Mouse (Mus musculus) cerebellum, adult 11 months (tissue): ENCODE measurements around the gene Nid2.

ENCODE experiments used
- DNase-seq: peaks from one replicate; pipeline ENCODE4 v3.0.0; 2022

Nid2 gene

GRCm38 (mm10) chr14:19746232-19746631 lies 4.8 kb upstream of the Nid2 start:
- DNase-seq = no peak

DNA sequence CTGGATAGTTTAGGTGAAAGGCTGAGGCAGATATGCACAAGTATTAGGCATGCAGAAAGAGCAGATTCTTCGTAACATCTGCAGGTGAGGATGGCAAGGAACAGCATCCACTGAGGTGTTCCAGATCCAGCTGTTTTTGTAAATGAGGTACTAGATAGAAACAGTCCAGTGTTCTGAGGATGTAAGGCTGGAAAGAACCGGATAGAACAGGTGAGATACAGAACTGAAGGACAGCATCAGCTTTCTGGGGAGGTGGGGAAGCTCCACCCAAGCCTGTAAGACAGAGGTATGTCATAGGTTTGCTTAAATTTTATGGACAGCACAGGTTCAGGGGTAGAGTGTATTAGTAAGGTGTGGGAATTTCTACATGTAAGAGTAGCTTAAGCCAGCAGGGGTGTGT lies 4.3 kb upstream of the Nid2 start:
- DNase-seq = no peak

GRCm38 (mm10) chr14:19749743-19750142 lies 1.3 kb upstream of the Nid2 start:
- DNase-seq = no peak

GRCm38 (mm10) chr14:19750411-19751024 lies 547 bp upstream of the Nid2 start:
- no peak for DNase-seq

DNA sequence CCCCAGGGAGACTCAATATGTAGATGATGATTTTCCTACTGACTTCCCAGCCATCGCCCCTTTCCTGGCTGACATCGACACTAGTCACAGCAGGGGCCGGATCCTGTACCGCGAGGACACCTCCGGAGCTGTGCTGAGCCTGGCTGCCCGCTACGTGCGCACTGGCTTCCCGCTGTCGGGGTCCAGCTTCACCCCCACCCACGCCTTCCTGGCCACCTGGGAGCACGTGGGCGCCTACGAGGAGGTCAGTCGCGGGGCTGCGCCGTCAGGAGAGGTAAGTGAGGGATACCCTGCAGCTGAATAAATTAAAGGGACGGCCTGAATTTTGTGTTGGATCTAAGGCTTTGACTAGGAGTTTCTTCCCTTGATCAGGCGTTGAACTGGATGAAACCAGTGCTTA lies 1.2 kb downstream of the Nid2 start:
- no peak for DNase-seq

DNA sequence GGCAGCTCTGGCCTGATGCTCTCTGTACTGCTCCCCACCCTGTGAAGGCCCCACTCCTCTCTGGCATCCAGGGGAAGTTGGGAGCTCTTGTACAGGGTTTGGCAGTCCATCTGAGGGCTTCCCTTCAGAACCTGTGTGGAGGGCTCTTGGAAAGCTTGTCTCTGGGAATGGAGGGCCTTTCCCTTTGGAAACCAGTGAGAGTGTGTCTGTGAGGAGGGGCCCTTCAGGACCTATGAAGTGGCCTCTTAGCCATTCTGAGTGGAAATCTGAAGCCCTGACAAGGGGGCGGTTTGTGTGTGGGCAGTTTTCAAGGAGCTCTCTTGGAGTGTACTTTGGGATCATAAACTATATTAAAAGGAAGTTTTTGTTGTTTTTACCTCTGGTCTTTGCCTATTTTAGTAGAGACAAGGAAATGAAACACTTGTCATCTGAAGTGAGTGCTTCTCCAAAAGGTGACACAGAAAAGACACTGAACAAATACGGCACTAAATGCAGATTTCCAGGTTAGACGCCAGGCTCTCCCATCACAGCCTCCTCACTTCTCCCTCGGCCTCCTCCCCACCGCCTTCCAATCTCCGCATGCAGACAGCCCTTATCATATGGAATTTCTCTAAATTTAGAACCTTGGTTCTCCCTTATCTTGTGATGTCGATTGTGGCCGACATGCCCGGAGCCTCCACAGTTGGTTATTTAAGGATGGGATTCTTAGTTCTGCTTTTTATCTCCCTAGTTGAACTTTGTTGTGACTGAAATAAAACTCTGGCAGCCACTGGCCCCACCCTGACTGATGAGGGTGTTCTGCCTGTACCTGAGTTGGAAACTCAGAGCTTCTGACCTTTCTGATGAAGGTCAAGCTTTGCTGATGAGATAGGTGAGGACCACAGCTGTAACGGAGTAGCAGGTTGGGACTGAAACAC lies 8.5 kb downstream of the Nid2 start:
- no peak for DNase-seq

DNA sequence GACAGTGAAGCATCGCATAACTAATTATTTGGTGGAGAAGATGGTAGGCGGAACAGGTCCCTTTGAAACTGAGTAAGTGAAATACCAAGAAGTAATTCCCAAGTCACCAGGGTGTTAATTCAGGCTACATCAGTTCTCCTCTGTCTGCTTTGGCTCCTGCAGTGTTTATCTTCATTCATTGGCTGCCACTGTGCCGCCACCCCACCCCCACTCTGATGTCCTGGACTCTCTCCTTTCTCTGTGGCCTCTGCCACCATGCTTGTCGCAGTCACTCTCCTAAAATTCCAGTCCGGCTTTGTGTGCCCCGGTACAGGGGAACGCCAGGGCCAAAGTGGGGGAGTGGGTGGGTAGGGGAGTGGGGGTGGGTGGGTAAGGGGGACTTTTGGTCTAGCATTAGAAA lies 9.7 kb downstream of the Nid2 start:
- DNase-seq = no peak

DNA sequence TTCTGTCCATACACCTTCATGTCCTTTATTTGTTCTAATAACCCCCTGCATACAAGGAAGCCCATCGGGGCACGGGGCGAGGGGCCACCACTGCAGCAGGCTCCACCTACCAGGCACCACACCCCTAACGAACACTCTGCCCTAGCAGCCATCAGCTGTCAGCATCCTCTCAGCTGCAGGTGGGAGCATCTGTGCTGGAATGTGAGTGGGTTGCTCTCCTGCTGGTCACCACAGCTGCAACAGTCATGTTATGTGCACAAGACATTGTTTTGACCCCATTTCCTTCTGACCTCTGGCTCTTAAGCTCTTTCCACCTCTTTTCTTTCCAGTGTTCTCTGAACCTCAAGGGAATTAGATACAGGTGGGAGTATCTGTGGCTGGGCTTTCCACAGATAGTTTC lies 10.9 kb downstream of the Nid2 start:
- DNase-seq = no peak

- no peak for DNase-seq
Measured at GRCm38 (mm10) chr14:19763527-19763926, 12.5 kb downstream of the Nid2 start.

DNA sequence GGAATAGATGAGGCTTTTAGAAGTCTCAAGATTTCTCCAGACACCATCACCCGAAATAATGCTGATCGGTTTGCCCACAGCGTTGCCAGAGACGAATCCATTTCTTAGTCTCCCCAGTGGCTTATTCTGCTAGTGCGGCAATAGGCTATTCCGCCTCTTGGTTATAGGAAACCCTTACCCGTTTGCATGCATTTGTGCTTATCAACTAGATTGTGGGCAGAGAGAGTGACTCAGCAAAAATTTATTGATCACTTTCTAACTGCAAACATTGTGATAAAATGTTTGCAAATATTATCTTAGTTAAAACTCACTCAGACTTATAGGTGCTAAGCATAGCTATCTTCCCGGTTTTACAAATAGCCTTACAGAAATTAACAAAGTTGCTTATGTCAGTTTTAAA lies 13.3 kb downstream of the Nid2 start:
- no peak for DNase-seq

- no peak for DNase-seq
Measured at GRCm38 (mm10) chr14:19765539-19766379, 14.7 kb downstream of the Nid2 start.

- DNase-seq = no peak
Measured at GRCm38 (mm10) chr14:19766380-19766649, 15.2 kb downstream of the Nid2 start.

DNA sequence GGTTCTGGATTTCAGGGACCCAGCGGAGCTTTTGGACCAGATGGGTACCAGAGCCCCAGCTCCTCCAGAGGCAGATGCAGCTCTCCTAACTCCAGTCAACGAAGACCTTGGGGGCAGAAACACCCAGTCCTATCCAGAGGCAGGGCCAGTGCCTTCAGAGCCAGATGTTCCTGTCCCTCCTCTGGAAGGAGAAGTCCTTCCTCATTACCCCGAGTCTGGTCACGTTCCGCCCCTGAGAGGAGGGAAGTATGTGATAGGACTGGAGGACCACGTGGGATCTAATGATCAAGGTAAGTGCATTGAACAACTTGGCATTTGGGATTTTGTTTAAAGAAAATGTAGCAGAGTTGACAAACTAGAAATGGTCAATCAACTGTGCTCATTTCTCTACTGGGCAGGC lies 17.6 kb downstream of the Nid2 start:
- no peak for DNase-seq

DNA sequence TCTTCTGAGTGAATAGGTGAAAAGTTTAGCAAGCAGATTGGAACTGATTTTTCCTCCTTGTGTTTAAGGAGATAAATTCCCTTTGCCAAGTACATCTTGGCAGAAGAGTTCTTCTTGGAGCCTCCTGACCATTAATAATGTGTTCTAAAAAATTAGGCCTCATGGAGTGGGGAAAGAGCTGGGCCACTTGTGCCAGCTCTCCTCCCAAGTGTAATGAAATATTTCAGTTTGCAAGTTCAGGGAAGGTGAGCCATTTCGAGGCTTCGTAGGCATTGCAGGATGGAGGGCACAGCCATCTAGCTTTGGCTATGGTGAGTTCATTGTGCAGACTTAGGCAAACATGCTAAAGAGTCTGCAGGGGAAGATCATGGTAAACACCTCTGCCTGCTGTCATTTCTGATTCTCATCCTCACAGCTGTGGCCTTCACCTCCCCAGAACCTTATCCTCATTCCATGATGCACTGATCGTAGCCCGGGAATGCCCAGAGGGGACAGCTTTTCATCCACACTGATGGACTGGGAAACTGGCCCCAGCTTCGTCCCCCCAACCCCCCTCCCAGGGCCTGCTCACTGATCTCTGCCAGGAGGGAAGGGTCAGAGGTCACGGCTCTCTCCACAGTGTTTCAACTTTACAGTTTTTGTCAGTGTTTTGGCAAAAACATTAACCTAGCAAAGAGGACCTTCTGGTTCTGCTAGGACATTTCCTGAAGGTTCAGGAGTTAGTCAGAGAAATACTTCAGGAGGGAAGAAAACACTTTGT lies 18.6 kb downstream of the Nid2 start:
- no peak for DNase-seq

- DNase-seq = no peak
Measured at GRCm38 (mm10) chr14:19771173-19771572, 20.1 kb downstream of the Nid2 start.

DNA sequence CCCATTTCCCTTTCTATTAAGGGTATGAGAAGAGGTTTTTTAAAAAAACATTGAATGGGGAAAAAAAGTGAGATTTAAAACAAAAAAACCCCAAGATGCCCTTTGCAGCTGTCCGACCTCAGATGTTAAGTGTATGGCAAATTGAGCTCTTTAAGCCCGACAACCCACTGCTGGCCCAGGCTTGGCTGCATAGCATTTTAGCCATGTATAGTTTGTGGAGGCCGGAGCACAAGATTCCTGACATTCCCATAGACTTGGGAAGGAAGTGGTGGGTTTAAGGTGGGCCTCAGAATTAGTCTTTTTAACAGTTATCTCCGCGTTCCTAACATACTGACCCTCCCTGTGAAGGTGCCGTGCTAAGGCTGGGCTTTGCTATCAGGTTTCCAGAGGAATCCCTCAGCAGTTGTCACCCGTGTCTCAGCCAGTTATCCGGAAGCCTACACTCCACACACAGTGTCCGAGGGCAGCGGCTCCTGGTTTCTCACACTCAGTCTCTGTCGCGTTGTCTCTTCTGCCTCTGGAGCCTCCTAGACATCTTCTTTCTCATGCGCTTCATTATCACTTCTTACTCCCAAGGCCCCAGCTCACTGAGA lies 23.1 kb downstream of the Nid2 start:
- DNase-seq = no peak

DNA sequence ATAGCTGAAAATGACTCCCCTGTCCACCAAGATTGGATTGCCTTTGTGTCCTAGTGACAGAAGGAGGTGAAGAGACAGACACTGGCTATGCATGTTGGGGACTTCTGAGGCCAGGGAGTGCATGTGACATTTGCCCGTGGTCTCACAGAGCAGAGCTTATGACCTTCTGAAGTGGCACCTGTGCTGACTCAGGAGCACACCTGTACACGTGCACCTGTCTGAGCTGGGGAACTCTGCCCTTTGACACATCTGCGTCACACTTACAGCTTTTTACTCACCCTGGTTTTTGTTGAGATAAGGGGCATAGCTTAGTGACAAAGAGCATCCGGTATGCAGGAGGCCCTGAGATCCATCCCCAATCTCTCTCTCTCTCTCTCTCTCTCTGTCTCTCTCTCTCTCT lies 24.4 kb downstream of the Nid2 start:
- no peak for DNase-seq

DNA sequence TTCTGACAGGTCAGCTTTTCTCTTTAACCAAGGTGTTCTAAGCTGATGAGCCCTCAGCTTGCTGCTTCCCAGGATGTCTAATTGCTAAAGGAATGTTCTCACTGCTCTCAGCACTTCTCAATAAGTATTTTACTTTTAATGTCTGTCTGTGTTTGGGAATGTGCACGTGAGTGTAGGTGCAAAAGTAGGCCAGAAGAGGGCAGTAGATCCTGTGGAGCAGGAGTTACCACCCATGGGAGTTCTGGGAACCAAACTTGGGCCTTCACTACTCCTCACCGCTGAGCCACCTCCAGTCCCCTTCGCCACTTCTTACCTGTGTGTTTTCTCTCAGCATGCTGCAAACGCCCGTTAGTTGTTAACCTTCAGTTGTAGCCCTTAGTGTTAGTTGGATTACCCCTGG lies 25.1 kb downstream of the Nid2 start:
- no peak for DNase-seq

DNA sequence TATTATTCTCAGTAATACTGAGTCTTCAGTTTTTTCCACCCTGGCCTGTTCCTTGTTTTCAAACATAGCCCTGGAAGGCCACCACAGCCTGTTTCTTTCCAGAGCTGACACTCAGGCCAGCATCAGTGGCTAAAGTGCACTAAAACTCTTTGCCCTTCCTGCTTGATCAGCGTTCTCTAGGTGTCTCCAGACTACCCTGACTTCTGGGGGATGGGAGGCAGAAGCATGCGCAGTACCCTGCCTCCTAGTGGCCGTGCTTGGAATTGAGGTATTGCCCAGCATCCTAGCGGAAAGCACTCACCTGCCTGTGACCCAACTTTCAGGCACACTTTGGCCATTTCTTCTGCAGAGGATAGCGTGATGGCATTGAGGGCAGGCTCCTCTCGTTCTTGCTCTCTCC lies 25.8 kb downstream of the Nid2 start:
- DNase-seq = no peak

DNA sequence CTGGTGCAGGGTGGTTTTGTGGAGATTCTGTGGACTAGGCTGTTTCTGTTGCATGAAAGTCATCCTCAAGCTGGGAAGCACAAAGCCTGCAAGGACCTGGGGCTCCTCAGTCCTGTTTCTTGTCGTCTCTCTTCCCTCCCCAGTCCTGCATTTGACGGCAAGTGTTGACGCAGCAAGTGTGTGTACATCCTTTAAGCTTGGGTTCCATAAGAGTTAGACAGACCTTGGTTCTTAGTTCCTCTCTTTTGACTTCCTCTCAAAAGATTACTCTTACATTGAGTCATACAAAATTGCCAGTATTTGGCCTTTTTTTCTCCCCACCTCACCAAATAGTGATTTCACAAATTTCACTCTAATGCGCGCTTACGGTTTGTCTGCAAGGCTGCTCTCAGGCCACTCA lies 26.3 kb downstream of the Nid2 start:
- DNase-seq = no peak

DNA sequence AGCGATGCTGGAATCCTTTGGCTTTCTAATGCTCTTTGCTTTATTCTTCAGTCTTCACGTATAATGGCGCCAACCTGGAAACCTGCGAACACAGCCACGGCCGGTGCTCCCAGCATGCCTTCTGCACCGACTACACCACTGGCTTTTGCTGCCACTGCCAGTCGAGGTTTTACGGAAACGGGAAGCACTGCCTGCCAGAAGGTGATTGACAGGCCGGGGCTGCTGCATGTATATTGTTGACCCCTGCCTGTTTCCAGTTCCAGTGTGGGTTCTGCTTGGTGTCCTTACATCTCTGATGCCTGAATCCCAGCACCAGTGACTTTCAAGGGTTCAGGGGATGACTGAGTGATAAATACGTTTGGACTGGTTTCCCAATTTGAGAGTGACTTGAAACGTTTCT lies 26.9 kb downstream of the Nid2 start:
- DNase-seq = no peak

DNA sequence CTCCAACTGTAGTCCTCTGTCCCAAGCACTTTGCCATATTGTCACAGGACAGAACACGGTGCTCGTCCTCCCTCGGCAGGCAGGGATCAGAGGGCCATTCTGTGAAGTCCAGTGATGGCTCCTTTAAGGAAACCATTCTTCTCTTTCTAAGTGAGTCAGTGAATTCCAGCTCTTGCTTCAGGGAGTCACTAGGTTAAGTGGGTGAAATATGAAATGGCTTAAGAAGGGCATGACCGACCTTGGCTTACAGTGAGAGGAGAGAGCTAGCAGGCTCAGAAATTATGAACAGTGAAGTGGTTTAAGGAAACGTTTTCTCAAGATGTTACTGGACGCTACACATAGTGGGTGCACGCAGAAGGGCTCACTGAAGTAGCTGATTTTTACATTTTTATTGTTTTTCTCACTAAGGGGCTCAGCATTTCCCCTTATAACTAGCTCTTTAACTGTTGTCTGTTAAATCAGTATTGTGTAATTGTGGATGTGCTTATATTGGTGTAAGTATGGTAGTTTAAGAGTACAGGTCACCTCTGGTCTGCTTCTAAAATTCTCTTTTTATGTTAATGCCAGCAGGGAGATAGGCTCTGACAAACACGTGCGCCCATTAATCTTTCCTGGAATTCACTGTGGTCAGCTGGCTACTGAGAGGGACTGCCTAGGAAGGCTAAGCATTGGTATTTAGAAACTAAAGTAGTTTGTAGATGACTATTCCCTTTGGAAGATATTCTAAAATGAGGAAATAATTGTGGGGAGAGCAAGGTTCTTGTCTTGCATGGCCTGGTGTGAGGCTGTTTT lies 34.9 kb downstream of the Nid2 start:
- DNase-seq = no peak
